Comparison of ENCODE assay signal across 8 mouse cellular contexts in the genomic region with DNA sequence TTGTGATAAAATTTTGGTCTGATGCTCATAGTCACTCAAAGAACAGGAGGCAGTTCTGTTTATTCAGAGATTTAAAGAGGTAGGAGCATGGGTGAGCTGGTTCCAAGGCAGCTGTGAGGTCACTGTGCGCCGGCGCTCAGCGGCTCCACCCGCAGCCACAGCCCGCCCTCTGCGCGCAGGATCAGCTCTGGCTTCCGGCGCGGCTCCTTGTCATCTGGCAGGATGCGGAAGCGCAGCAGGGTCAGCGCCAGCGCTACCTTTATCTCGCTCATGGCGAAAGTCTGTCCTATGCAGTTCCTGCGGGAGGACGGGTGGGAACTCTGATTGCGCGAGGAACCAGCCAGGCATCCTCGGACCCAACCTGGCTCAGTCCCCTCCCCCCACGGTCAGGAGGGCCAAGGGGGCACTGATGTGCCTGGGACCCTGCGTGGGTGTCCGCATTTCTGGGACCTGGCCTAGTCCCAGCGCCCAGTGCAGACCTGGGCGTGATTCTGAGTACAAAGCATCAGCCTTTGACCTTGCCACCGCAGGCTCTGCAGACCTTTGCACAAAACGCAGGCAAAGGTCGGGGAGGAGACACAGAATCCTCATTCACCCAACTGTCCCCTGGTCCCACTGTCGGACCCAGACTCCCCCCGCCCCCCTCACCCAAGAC. TPM values are rescaled to one million over a fixed set of nuclear protein-coding genes. Genes with fewer than 3 reads are reported as not detected.
DNase-seq lines count a peak whose midpoint lies in the region; ATAC-seq and TF ChIP-seq lines count a peak whose summit lies in the region.

No protein-coding gene starts in this region.

- DNase-seq in adrenal gland, adult 18-20 months (ENCODE audit: low spot score in 2 of 2): peak; percentile 57 to 68
- peak; percentile 17 to 52 for DNase-seq in gastrocnemius, adult 8-10 months (ENCODE audit: low spot score in 2 of 2)
- peak; percentile 63 to 70 for DNase-seq in left cerebral cortex, adult 2 months (ENCODE audit: extremely low spot score in 1 of 2, low spot score in 2 of 2)
- peak; percentile 81 to 86 for DNase-seq in lung, postnatal 4 days
- DNase-seq in retina, postnatal 1 day: peak; percentile 88
- peak; percentile 71 for DNase-seq in thymus, postnatal 25 days

- peak overlapping the region; percentile 88 for H3K4me2 ChIP-seq in hindbrain, embryonic 16.5 days (ENCODE audit: low read length)

- H3K4me1 ChIP-seq in hindbrain, embryonic 16.5 days (ENCODE audit: control insufficient read depth, insufficient read depth, low read depth, low read length): peaks cover 3% of the 10 kb centered on the region; the same call in 1 of the 2 replicates

- intact Hi-C loops in left cerebral cortex, adult 2 months (cut with DNase I): no loop called here

- no peak; the same call in 1 of the 2 replicates for TF ChIP-seq CTCF in left cerebral cortex, adult 2 months (IDR thresholded peaks at IDR 0.05)

- peak overlapping the region; percentile 70 for H3K27ac ChIP-seq in hindbrain, embryonic 16.5 days (ENCODE audit: low read depth, low read length)
- H3K27ac ChIP-seq in left cerebral cortex, adult 2 months: peak overlapping the region; percentile 75

- H3K36me3 ChIP-seq in hindbrain, embryonic 16.5 days (ENCODE audit: control insufficient read depth, insufficient read depth, low read length): no peaks in the 10 kb centered on the region

- 15% methylated on average over 32 of the region's 32 CpGs for WGBS in hindbrain, embryonic 16.5 days

- H3K27me3 ChIP-seq in hindbrain, embryonic 16.5 days (replicated peaks; ENCODE audit: control insufficient read depth, insufficient read depth, low read length): no peaks in the 10 kb centered on the region

- peaks cover 3% of the 10 kb centered on the region; the same call in 1 of the 2 replicates for H3K9me3 ChIP-seq in hindbrain, embryonic 16.5 days (ENCODE audit: control insufficient read depth, low read length)

- ATAC-seq in common myeloid progenitor, adult 5-6 weeks (replicated peaks; ENCODE audit: low read depth, poor library complexity, severe bottlenecking): peak; percentile 87
- ATAC-seq in hindbrain, embryonic 16.5 days: peak; percentile 97

- peak overlapping the region; percentile 79 for H3K9ac ChIP-seq in hindbrain, embryonic 16.5 days (ENCODE audit: low read depth, low read length)

- peak overlapping the region; percentile 55 for H3K4me3 ChIP-seq in hindbrain, embryonic 16.5 days (ENCODE audit: low read length)
- H3K4me3 ChIP-seq in left cerebral cortex, adult 2 months: peak overlapping the region; percentile 54

RNA-seq across cellular contexts. Expression of gene Cyp4f14, which starts 7.6 kb away (rescaled TPM):
- total RNA-seq in adrenal gland, adult 18-20 months (2021): 1 to 10 TPM; 6.8 to 9.7 TPM
- total RNA-seq in common myeloid progenitor, adult 5-6 weeks (2017): not detected in 2 replicates
- under 1 TPM in 2 of 4 experiments, not detected in 2; 0.18 to 0.44 TPM for total RNA-seq in gastrocnemius, adult 8-10 months (2022)
- polyA plus RNA-seq in hindbrain, embryonic 16.5 days (2015; fragmentation: Nextera tagmentation; extraction: Ambion mirVana): not detected in 2 replicates
- total RNA-seq in left cerebral cortex, adult 2 months (2021): 1 to 10 TPM; 5.2 to 5.3 TPM

RNA-seq across cellular contexts. Expression of gene Cyp4f13, which starts 22.4 kb away (rescaled TPM):
- 10 to 100 TPM; 49.7 to 67.3 TPM for total RNA-seq in adrenal gland, adult 18-20 months (2021)
- total RNA-seq in common myeloid progenitor, adult 5-6 weeks (2017): 8.2 and 10.7 TPM in 2 replicates
- total RNA-seq in gastrocnemius, adult 8-10 months (2022): 1 to 10 TPM; 6.3 to 9.3 (median 7.2) TPM
- polyA plus RNA-seq in hindbrain, embryonic 16.5 days (2015; fragmentation: Nextera tagmentation; extraction: Ambion mirVana): 8.8 and 9.6 TPM in 2 replicates
- 10 to 100 TPM; 16.8 to 20.7 TPM for total RNA-seq in left cerebral cortex, adult 2 months (2021)

RNA-seq across cellular contexts. Expression of gene Zfp870, which starts 33.3 kb away (rescaled TPM):
- total RNA-seq in adrenal gland, adult 18-20 months (2021): 10 to 100 TPM in 1 of 2 experiments, 1 to 10 TPM in 1; 8.4 to 11.3 TPM
- 2.5 and 7.3 TPM in 2 replicates for total RNA-seq in common myeloid progenitor, adult 5-6 weeks (2017)
- 1 to 10 TPM; 4.8 to 8.5 (median 8.1) TPM for total RNA-seq in gastrocnemius, adult 8-10 months (2022)
- 8.2 and 9.2 TPM in 2 replicates for polyA plus RNA-seq in hindbrain, embryonic 16.5 days (2015; fragmentation: Nextera tagmentation; extraction: Ambion mirVana)
- total RNA-seq in left cerebral cortex, adult 2 months (2021): 10 to 100 TPM in 1 of 2 experiments, 1 to 10 TPM in 1; 9.9 to 10.1 TPM

RNA-seq across cellular contexts. Expression of gene Zfp472, which starts 40.8 kb away (rescaled TPM):
- total RNA-seq in adrenal gland, adult 18-20 months (2021): 1 to 10 TPM; 5.6 to 5.7 TPM
- 16.7 and 18.8 TPM in 2 replicates for total RNA-seq in common myeloid progenitor, adult 5-6 weeks (2017)
- 1 to 10 TPM; 1.1 to 1.7 (median 1.4) TPM for total RNA-seq in gastrocnemius, adult 8-10 months (2022)
- polyA plus RNA-seq in hindbrain, embryonic 16.5 days (2015; fragmentation: Nextera tagmentation; extraction: Ambion mirVana): 6.5 and 6.9 TPM in 2 replicates
- total RNA-seq in left cerebral cortex, adult 2 months (2021): 1 to 10 TPM; 4.5 to 6.0 TPM

Comparison
In these comparisons a context has a peak if more than half of its experiments do, and no peak if none do; other contexts are left out.
1. Peak in every context shown above with its lines: DNase-seq, ATAC-seq, H3K4me3 ChIP-seq and H3K27ac ChIP-seq.
2. DNase-seq: peak in every context shown above with its lines; median percentile 88 in retina, postnatal 1 day; 84 in lung, postnatal 4 days; 71 in thymus, postnatal 25 days; 66 in left cerebral cortex, adult 2 months; 62 in adrenal gland, adult 18-20 months; 34 in gastrocnemius, adult 8-10 months.